Mouse (Mus musculus): ENCODE data around the gene Tbc1d15.

Gene Tbc1d15

GRCm38 (mm10) chr10:115251088-115251934 is at the start of gene Tbc1d15:
Tbc1d15 (minus strand) TSS chr10:115251467.
- DNase-seq, result peak; percentile 97

- no peak for DNase-seq
Measured at GRCm38 (mm10) chr10:115298683-115299082, 47.4 kb upstream of the Tbc1d15 start.

- DNase-seq, result no peak
Measured at GRCm38 (mm10) chr10:115297582-115297981, 46.3 kb upstream of the Tbc1d15 start.

- no peak for DNase-seq
Measured at GRCm38 (mm10) chr10:115296401-115296935, 45.2 kb upstream of the Tbc1d15 start.

- no peak for DNase-seq
Measured at GRCm38 (mm10) chr10:115295162-115295561, 43.9 kb upstream of the Tbc1d15 start.

- no peak for DNase-seq
Measured at GRCm38 (mm10) chr10:115294715-115295114, 43.4 kb upstream of the Tbc1d15 start.

- no peak for DNase-seq
Measured at GRCm38 (mm10) chr10:115293946-115294345, 42.7 kb upstream of the Tbc1d15 start.

- DNase-seq, result no peak
Measured at GRCm38 (mm10) chr10:115290671-115291070, 39.4 kb upstream of the Tbc1d15 start.

- DNase-seq, result no peak
Measured at GRCm38 (mm10) chr10:115288856-115289255, 37.6 kb upstream of the Tbc1d15 start.

- no peak for DNase-seq
Measured at GRCm38 (mm10) chr10:115284170-115284569, 32.9 kb upstream of the Tbc1d15 start.

- no peak for DNase-seq
Measured at GRCm38 (mm10) chr10:115281381-115281780, 30.1 kb upstream of the Tbc1d15 start.

GRCm38 (mm10) chr10:115271649-115272048 is 20.4 kb upstream of the Tbc1d15 start:
- no peak for DNase-seq

- DNase-seq, result no peak
Measured at GRCm38 (mm10) chr10:115270612-115271390, 19.5 kb upstream of the Tbc1d15 start.

GRCm38 (mm10) chr10:115262926-115263562 is 11.8 kb upstream of the Tbc1d15 start:
- no peak for DNase-seq

- DNase-seq, result no peak
Measured at GRCm38 (mm10) chr10:115262261-115262660, 11.0 kb upstream of the Tbc1d15 start.

GRCm38 (mm10) chr10:115261428-115261827 is 10.2 kb upstream of the Tbc1d15 start:
- no peak for DNase-seq

GRCm38 (mm10) chr10:115256162-115256561 is 4.9 kb upstream of the Tbc1d15 start:
- DNase-seq, result no peak

GRCm38 (mm10) chr10:115253521-115253920 is 2.3 kb upstream of the Tbc1d15 start:
- no peak for DNase-seq

GRCm38 (mm10) chr10:115252321-115252757 is 1.1 kb upstream of the Tbc1d15 start:
- DNase-seq, result peak; percentile 16 to 22

- DNase-seq, result no peak
Measured at GRCm38 (mm10) chr10:115250235-115251087, 806 bp downstream of the Tbc1d15 start.

- DNase-seq, result no peak
Measured at GRCm38 (mm10) chr10:115248041-115248440, 3.2 kb downstream of the Tbc1d15 start.

- no peak for DNase-seq
Measured at GRCm38 (mm10) chr10:115245488-115245887, 5.8 kb downstream of the Tbc1d15 start.
